Mouse (Mus musculus): ENCODE results near the gene Mroh2a. TPM values are rescaled to one million over a fixed set of nuclear protein-coding genes. Genes with fewer than 3 reads are reported as not detected.
"Not testable (repeated sequence)": the region's sequence is repeated elsewhere in the genome, so short reads cannot be mapped to it uniquely, and the experiment has no call there.

Gene Mroh2a
- total and polyA plus RNA-seq, 2 experiments from 2014 or later, result 0.35 TPM; not detected in 1

- Histone ChIP-seq H3K9me3 (ENCODE audit: low read length) (peaks cover 43% of the 10 kb centered on the region), H3K27me3 (ENCODE audit: insufficient read depth, low read length) (no peaks in the 10 kb centered on the region), H3K4me1 (ENCODE audit: insufficient read depth) (no peaks in the 10 kb centered on the region), H3K4me3 (ENCODE audit: low read depth, low read length) (no peak overlapping the region), H3K9ac (no peak overlapping the region), H3K27ac (ENCODE audit: low read depth, low read length) (no peak overlapping the region), H3K36me3 (ENCODE audit: insufficient read depth) (no peaks in the 10 kb centered on the region), H3K4me2 (ENCODE audit: low read depth) (no peak overlapping the region)
- no peak for DNase-seq
- no peak for ATAC-seq
- no peak for TF ChIP-seq CTCF (IDR thresholded peaks at IDR 0.05; ENCODE audit: low read depth)
- 51% methylated on average over 4 of the region's 4 CpGs for WGBS
Measured at GRCm38 (mm10) chr1:88218591-88218990, 8.2 kb upstream of the Mroh2a start.

- TF ChIP-seq CTCF (IDR thresholded peaks at IDR 0.05; ENCODE audit: low read depth), result no peak
- DNase-seq, result peak; percentile 5
Measured at GRCm38 (mm10) chr1:88219054-88219453, 7.7 kb upstream of the Mroh2a start.

GRCm38 (mm10) chr1:88220336-88220735, 6.5 kb upstream of the Mroh2a start:
- H3K4me3 ChIP-seq (ENCODE audit: low read depth, low read length), result no peak overlapping the region
- no peak for TF ChIP-seq CTCF (IDR thresholded peaks at IDR 0.05; ENCODE audit: low read depth)
- ATAC-seq (no peak), DNase-seq (no peak)
- no peaks in the 10 kb centered on the region for H3K27me3 ChIP-seq (ENCODE audit: insufficient read depth, low read length)
- peaks cover 26% of the 10 kb centered on the region for H3K9me3 ChIP-seq (ENCODE audit: low read length)
- no peak overlapping the region for H3K27ac ChIP-seq (ENCODE audit: low read depth, low read length)
- no peaks in the 10 kb centered on the region for H3K36me3 ChIP-seq (ENCODE audit: insufficient read depth)
- H3K4me1 ChIP-seq (ENCODE audit: insufficient read depth), result no peaks in the 10 kb centered on the region
- H3K4me2 ChIP-seq (ENCODE audit: low read depth), result no peak overlapping the region
- H3K9ac ChIP-seq, result no peak overlapping the region

More at GRCm38 (mm10) chr1:88219054-88219453, 7.7 kb upstream of the Mroh2a start:
- H3K4me1 ChIP-seq (ENCODE audit: insufficient read depth), result no peaks in the 10 kb centered on the region
- peaks cover 38% of the 10 kb centered on the region for H3K9me3 ChIP-seq (ENCODE audit: low read length)
- H3K4me2 ChIP-seq (ENCODE audit: low read depth), result no peak overlapping the region
- no peak overlapping the region for H3K4me3 ChIP-seq (ENCODE audit: low read depth, low read length)
- H3K9ac ChIP-seq, result no peak overlapping the region
- H3K27ac ChIP-seq (ENCODE audit: low read depth, low read length), result no peak overlapping the region
- ATAC-seq, result no peak
- no peaks in the 10 kb centered on the region for H3K36me3 ChIP-seq (ENCODE audit: insufficient read depth)
- H3K27me3 ChIP-seq (ENCODE audit: insufficient read depth, low read length), result no peaks in the 10 kb centered on the region
- WGBS, result 28% methylated on average over 1 of the region's 1 CpGs

- H3K4me3 ChIP-seq (ENCODE audit: low read depth, low read length), result no peak overlapping the region
- DNase-seq (no peak), ATAC-seq (no peak)
- no peaks in the 10 kb centered on the region for H3K4me1 ChIP-seq (ENCODE audit: insufficient read depth)
- peaks cover 29% of the 10 kb centered on the region for H3K9me3 ChIP-seq (ENCODE audit: low read length)
- no peaks in the 10 kb centered on the region for H3K27me3 ChIP-seq (ENCODE audit: insufficient read depth, low read length)
- H3K36me3 ChIP-seq (ENCODE audit: insufficient read depth), result no peaks in the 10 kb centered on the region
- TF ChIP-seq CTCF (IDR thresholded peaks at IDR 0.05; ENCODE audit: low read depth), result no peak
- no peak overlapping the region for H3K9ac ChIP-seq
- H3K27ac ChIP-seq (ENCODE audit: low read depth, low read length), result no peak overlapping the region
- WGBS, result 49% methylated on average over 2 of the region's 2 CpGs
- H3K4me2 ChIP-seq (ENCODE audit: low read depth), result no peak overlapping the region
Measured at GRCm38 (mm10) chr1:88222216-88222615, 4.6 kb upstream of the Mroh2a start.

- not testable (repeated sequence) for H3K4me1 ChIP-seq (ENCODE audit: insufficient read depth); H3K36me3 ChIP-seq (ENCODE audit: insufficient read depth); DNase-seq; H3K27ac ChIP-seq (ENCODE audit: low read depth, low read length); H3K4me3 ChIP-seq (ENCODE audit: low read depth, low read length); ATAC-seq; H3K9ac ChIP-seq; H3K4me2 ChIP-seq (ENCODE audit: low read depth); H3K27me3 ChIP-seq (ENCODE audit: insufficient read depth, low read length)
- peaks cover 32% of the 10 kb centered on the region for H3K9me3 ChIP-seq (ENCODE audit: low read length)
Measured at GRCm38 (mm10) chr1:88223011-88223515, 3.7 kb upstream of the Mroh2a start.

- Histone ChIP-seq H3K27ac (ENCODE audit: low read depth, low read length) (no peak overlapping the region), H3K27me3 (ENCODE audit: insufficient read depth, low read length) (no peaks in the 10 kb centered on the region), H3K9ac (no peak overlapping the region), H3K36me3 (ENCODE audit: insufficient read depth) (no peaks in the 10 kb centered on the region), H3K4me1 (ENCODE audit: insufficient read depth) (no peaks in the 10 kb centered on the region), H3K4me3 (ENCODE audit: low read depth, low read length) (no peak overlapping the region), H3K9me3 (ENCODE audit: low read length) (peaks cover 37% of the 10 kb centered on the region), H3K4me2 (ENCODE audit: low read depth) (no peak overlapping the region)
- DNase-seq (no peak), ATAC-seq (no peak)
- no peak for TF ChIP-seq CTCF (IDR thresholded peaks at IDR 0.05; ENCODE audit: low read depth)
- WGBS, result 46% methylated on average over 1 of the region's 1 CpGs
Measured at GRCm38 (mm10) chr1:88223591-88223990, 3.2 kb upstream of the Mroh2a start.

- WGBS, result 69% methylated on average over 2 of the region's 2 CpGs
- Histone ChIP-seq H3K9me3 (ENCODE audit: low read length) (peaks cover 43% of the 10 kb centered on the region), H3K4me2 (ENCODE audit: low read depth) (no peak overlapping the region), H3K36me3 (ENCODE audit: insufficient read depth) (no peaks in the 10 kb centered on the region), H3K27ac (ENCODE audit: low read depth, low read length) (no peak overlapping the region), H3K9ac (no peak overlapping the region), H3K27me3 (ENCODE audit: insufficient read depth, low read length) (no peaks in the 10 kb centered on the region), H3K4me3 (ENCODE audit: low read depth, low read length) (no peak overlapping the region), H3K4me1 (ENCODE audit: insufficient read depth) (no peaks in the 10 kb centered on the region)
- ATAC-seq (no peak), DNase-seq (no peak)
- no peak for TF ChIP-seq CTCF (IDR thresholded peaks at IDR 0.05; ENCODE audit: low read depth)
Measured at GRCm38 (mm10) chr1:88224029-88224776, 2.6 kb upstream of the Mroh2a start.

- not testable (repeated sequence) for H3K27me3 ChIP-seq (ENCODE audit: insufficient read depth, low read length); H3K4me3 ChIP-seq (ENCODE audit: low read depth, low read length); ATAC-seq; H3K27ac ChIP-seq (ENCODE audit: low read depth, low read length); H3K4me1 ChIP-seq (ENCODE audit: insufficient read depth); H3K9ac ChIP-seq; H3K36me3 ChIP-seq (ENCODE audit: insufficient read depth); DNase-seq; H3K4me2 ChIP-seq (ENCODE audit: low read depth)
- 45% methylated on average over 2 of the region's 2 CpGs for WGBS
- peaks cover 54% of the 10 kb centered on the region for H3K9me3 ChIP-seq (ENCODE audit: low read length)
Measured at GRCm38 (mm10) chr1:88225301-88225700, 1.5 kb upstream of the Mroh2a start.
